ENCODE assay signal across 27 mouse cellular contexts in the genomic region with DNA sequence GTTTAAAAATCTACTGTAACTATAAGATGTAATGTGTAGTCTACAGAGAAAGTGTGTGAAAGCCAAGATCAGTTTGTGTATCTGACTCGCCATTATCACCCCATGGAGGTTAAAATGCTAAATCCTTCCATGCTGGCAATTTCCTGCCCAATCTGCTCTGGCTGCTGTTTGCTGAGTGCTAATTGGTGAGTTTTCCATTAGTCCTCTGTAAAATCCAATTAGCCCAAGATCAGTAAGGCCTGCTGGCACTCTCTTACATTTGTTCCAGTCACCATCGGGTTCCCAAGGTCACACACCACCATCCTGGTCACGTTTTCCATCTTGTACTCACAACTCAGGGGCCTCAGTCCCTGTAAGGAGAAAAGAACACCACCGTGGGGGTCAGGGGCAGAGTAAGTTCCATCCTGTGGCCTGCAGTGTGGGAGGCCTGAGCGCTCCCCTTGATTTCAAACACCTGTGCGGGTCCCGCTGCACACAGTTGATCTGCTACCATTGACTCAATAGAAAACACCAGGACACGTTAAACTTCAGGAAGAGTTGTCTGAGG.
A peak's percentile ranks its signal among the peaks of the same experiment; 100 is the strongest.
DNase-seq lines count a peak whose midpoint lies in the region; ATAC-seq lines count a peak whose summit lies in the region.
"Had no signal": no experiment of that assay in that cellular context is flagged by ENCODE, and none has a peak within 500 bp of the region (broad histone marks: within the 10 kb centered on the region; RNA-seq: fewer than 3 reads in every experiment).

No protein-coding gene starts in this region.

- no peaks in the 10 kb centered on the region for H3K27me3 ChIP-seq in forebrain, embryonic 13.5 days
- H3K27me3 ChIP-seq in forebrain, embryonic 16.5 days (replicated peaks; ENCODE audit: control insufficient read depth, insufficient read depth, low read length), result no peaks in the 10 kb centered on the region
- no peaks in the 10 kb centered on the region for H3K27me3 ChIP-seq in kidney, embryonic 15.5 days
- no peaks in the 10 kb centered on the region for H3K27me3 ChIP-seq in embryonic facial prominence, embryonic 10.5 days (replicated peaks; ENCODE audit: low read depth, poor library complexity, severe bottlenecking)
- H3K27me3 ChIP-seq: liver, embryonic 15.5 days; lung, embryonic 15.5 days; megakaryocyte, embryonic 14.5 days; midbrain, embryonic 13.5 days; neural tube, embryonic 13.5 days had no signal

- H3K36me3 ChIP-seq in forebrain, embryonic 13.5 days (ENCODE audit: poor library complexity, severe bottlenecking), result no peaks in the 10 kb centered on the region
- H3K36me3 ChIP-seq in forebrain, embryonic 16.5 days (ENCODE audit: control insufficient read depth, insufficient read depth), result no peaks in the 10 kb centered on the region
- peaks cover 8% of the 10 kb centered on the region; the same call in 1 of the 2 replicates for H3K36me3 ChIP-seq in kidney, embryonic 15.5 days
- peaks cover 6% of the 10 kb centered on the region; the same call in 1 of the 2 replicates for H3K36me3 ChIP-seq in embryonic facial prominence, embryonic 10.5 days (replicated peaks)
- H3K36me3 ChIP-seq: liver, embryonic 15.5 days; lung, embryonic 15.5 days; midbrain, embryonic 13.5 days; neural tube, embryonic 13.5 days had no signal

- no peaks in the 10 kb centered on the region for H3K9me3 ChIP-seq in forebrain, embryonic 13.5 days (replicated peaks)
- H3K9me3 ChIP-seq in forebrain, embryonic 16.5 days (ENCODE audit: control insufficient read depth, low read length), result no peaks in the 10 kb centered on the region
- H3K9me3 ChIP-seq in kidney, embryonic 15.5 days (replicated peaks), result no peaks in the 10 kb centered on the region
- H3K9me3 ChIP-seq in embryonic facial prominence, embryonic 10.5 days, result no peaks in the 10 kb centered on the region
- H3K9me3 ChIP-seq: liver, embryonic 15.5 days; lung, embryonic 15.5 days; megakaryocyte, embryonic 14.5 days; midbrain, embryonic 13.5 days; neural tube, embryonic 13.5 days had no signal

- DNase-seq in kidney, adult 18-20 months, result no peak
- DNase-seq in embryonic facial prominence, embryonic 10.5 days (ENCODE audit: low spot score), result peak; percentile 49
- no peak for DNase-seq in adrenal gland, postnatal 36 days
- no peak for DNase-seq in cerebellum, adult 11-12 months
- DNase-seq: adrenal gland, postnatal 25 days; cerebellum, adult 11 months; cerebellum, postnatal 10 days; gastrocnemius, postnatal 25 days; heart, adult 2 months; kidney, postnatal 10 days; liver; lung, postnatal 36 days; right cerebral cortex, adult 18-20 months; thymus, adult 2 months had no signal

- H3K4me3 ChIP-seq in forebrain, embryonic 13.5 days, result no peak overlapping the region
- no peak overlapping the region for H3K4me3 ChIP-seq in forebrain, embryonic 16.5 days (replicated peaks; ENCODE audit: low read length)
- no peak overlapping the region for H3K4me3 ChIP-seq in kidney, embryonic 15.5 days (replicated peaks)
- no peak overlapping the region for H3K4me3 ChIP-seq in embryonic facial prominence, embryonic 10.5 days
- H3K4me3 ChIP-seq: heart, adult 2 months; left cerebral cortex, adult 2 months; liver, embryonic 15.5 days; lung, embryonic 15.5 days; megakaryocyte, embryonic 14.5 days; midbrain, embryonic 13.5 days; myocyte; neural tube, embryonic 13.5 days had no signal

- 0 out of 2 replicates have a peak, but pooled peaks have one; percentile 27 for ATAC-seq in forebrain, embryonic 13.5 days
- ATAC-seq in forebrain, embryonic 16.5 days, result no peak
- ATAC-seq in kidney, embryonic 15.5 days (replicated peaks; ENCODE audit: low FRiP score), result 0 out of 2 replicates have a peak, but pooled peaks have one; percentile 49
- ATAC-seq: CD4-positive, CD25-positive, alpha-beta regulatory T cell, adult 4 months; intestine, embryonic 16.5 days; midbrain, embryonic 13.5 days had no signal

- no peak overlapping the region for H3K4me2 ChIP-seq in forebrain, embryonic 13.5 days
- H3K4me2 ChIP-seq in forebrain, embryonic 16.5 days (ENCODE audit: low read length), result no peak overlapping the region
- H3K4me2 ChIP-seq in kidney, embryonic 15.5 days, result no peak overlapping the region
- H3K4me2 ChIP-seq: hindbrain, embryonic 14.5 days; liver, embryonic 15.5 days; lung, embryonic 15.5 days; midbrain, embryonic 13.5 days; neural tube, embryonic 13.5 days had no signal

- no peak overlapping the region for H3K9ac ChIP-seq in forebrain, embryonic 13.5 days
- H3K9ac ChIP-seq in forebrain, embryonic 16.5 days (replicated peaks; ENCODE audit: low read depth, low read length), result no peak overlapping the region
- no peak overlapping the region for H3K9ac ChIP-seq in kidney, embryonic 15.5 days
- H3K9ac ChIP-seq: hindbrain, embryonic 14.5 days; liver, embryonic 15.5 days; lung, embryonic 15.5 days; midbrain, embryonic 13.5 days; neural tube, embryonic 13.5 days had no signal

- H3K4me1 ChIP-seq in forebrain, embryonic 13.5 days, result no peaks in the 10 kb centered on the region
- no peaks in the 10 kb centered on the region for H3K4me1 ChIP-seq in forebrain, embryonic 16.5 days (replicated peaks; ENCODE audit: control insufficient read depth, insufficient read depth, low read length)
- no peaks in the 10 kb centered on the region for H3K4me1 ChIP-seq in kidney, embryonic 15.5 days
- H3K4me1 ChIP-seq in embryonic facial prominence, embryonic 10.5 days, result peaks cover 13% of the 10 kb centered on the region
- H3K4me1 ChIP-seq: liver, embryonic 15.5 days; lung, embryonic 15.5 days; megakaryocyte, embryonic 14.5 days; midbrain, embryonic 13.5 days; neural tube, embryonic 13.5 days had no signal

- 56% methylated on average over 8 of the region's 8 CpGs for WGBS in forebrain, embryonic 13.5 days
- 53% methylated on average over 8 of the region's 8 CpGs for WGBS in forebrain, embryonic 16.5 days
- 58% methylated on average over 8 of the region's 8 CpGs for WGBS in kidney, embryonic 15.5 days
- 48% methylated on average over 8 of the region's 8 CpGs for whole genome bisulfite sequencing in embryonic facial prominence, embryonic 10.5 days

- H3K27ac ChIP-seq in forebrain, embryonic 13.5 days, result no peak overlapping the region
- H3K27ac ChIP-seq in forebrain, embryonic 16.5 days (ENCODE audit: low read length), result no peak overlapping the region
- H3K27ac ChIP-seq in kidney, embryonic 15.5 days, result no peak overlapping the region
- no peak overlapping the region for H3K27ac ChIP-seq in embryonic facial prominence, embryonic 10.5 days (replicated peaks)
- H3K27ac ChIP-seq: heart, adult 2 months; hindbrain, embryonic 14.5 days; left cerebral cortex, adult 2 months; liver, embryonic 15.5 days; lung, embryonic 15.5 days; midbrain, embryonic 13.5 days; neural tube, embryonic 13.5 days had no signal
